Mouse (Mus musculus): ENCODE data around the gene Dach1. TPM values are rescaled to one million over a fixed set of nuclear protein-coding genes. Genes with fewer than 3 reads are reported as not detected.

Dach1 gene
- total RNA-seq, 2 experiments from 2014 or later = 5.4 to 6.1 TPM

DNA sequence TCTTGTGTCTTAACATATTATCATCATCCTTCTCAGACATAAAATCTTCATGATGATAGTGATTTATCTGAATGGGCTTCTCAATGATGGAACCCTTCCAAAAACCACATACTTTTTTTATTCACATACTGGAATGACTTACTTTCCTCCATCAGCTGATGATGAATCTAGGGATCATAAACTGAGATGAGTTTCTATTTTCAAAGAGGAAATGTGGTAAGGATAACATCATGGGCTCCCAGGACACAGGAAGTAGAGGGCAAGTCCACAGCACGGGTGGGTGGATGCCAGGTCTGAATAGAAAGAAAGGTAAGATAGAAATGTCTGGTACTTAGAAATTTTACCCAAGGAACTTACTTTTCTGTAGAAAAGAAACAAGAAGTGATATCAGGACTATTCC is 56.5 kb downstream of the Dach1 start:
- DNase-seq (ENCODE audit: low spot score in 2 of 2) = no peak

DNA sequence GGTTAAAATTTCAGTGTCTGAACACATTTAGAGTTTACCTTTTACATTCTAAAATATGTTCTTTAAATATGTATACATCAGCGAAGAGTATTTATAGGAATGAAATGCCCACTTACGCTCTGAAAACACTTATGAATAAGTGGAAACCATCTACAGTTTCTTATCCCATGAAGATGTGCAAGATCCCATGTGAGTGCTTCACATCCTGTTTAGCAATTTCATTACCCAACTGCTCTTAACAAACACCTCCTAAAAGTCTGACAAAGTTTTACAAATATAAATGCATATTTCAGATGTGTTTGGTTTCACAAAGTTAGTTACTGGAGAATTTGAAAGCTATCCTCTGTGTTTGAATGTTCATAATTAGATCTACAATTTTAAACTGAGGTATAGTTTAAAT is 59.6 kb downstream of the Dach1 start:
- DNase-seq (ENCODE audit: low spot score in 2 of 2) = no peak

DNA sequence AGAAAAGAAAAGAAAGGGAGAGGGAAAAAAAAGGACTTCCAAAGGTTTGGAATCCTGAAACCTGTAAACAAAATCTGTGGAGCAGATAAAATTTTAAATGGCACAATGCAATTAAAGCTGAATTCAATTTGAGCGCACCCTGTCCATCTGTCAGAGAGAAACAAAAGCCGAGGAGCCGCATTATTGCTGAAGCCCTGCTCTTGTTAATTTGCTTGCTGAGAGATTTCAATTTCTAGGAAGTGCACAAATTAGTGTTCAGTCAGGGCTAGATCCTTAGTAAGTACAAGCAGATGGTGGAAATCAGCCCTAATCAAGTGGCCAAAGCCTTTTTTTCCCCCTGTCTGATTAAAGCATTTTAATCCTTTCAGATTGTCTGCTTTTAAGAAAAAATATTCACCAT is 60.8 kb downstream of the Dach1 start:
- peak in 1 of 2 experiments; percentile 58 for DNase-seq (ENCODE audit: low spot score in 2 of 2)

- no peak for DNase-seq (ENCODE audit: low spot score in 2 of 2)
These were observed 63.4 kb downstream of the Dach1 start for GRCm38 (mm10) chr14:98106208-98106607.

DNA sequence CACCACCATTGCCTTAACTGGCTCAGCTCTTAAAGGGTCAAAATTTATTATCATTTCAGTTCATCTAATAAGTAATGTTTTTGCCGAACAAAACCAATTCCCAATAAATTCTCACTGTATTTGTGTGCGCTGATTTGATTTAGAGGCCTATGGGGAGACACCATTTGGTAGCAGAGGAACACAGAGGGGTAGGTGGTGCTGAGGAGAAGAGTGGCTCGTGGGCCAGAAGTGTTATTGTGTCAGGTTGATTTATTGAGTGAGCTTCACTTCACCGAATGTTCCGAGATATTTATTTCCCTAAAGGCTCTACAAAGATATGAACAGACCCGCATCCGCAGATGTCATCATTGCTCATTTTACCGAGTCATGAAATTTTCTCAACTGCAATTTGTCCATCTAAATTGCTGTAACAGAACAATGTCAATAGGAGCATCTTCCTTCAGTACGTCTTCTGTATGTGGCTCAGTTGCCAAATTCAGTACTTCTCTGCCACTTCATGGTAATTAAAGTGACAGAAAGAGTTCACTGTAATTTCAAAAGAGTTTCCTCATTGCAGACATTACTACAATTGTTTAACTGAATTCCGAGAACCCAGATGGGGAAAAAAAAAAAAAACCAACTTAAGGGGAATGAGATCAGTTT is 65.1 kb downstream of the Dach1 start:
- no peak for DNase-seq (ENCODE audit: low spot score in 2 of 2)

GRCm38 (mm10) chr14:98095229-98095628 is 74.3 kb downstream of the Dach1 start:
- no peak for DNase-seq (ENCODE audit: low spot score in 2 of 2)

GRCm38 (mm10) chr14:98089246-98089645 is 80.3 kb downstream of the Dach1 start:
- DNase-seq (ENCODE audit: low spot score in 2 of 2) = no peak

- no peak for DNase-seq (ENCODE audit: low spot score in 2 of 2)
These were observed 82.2 kb downstream of the Dach1 start for GRCm38 (mm10) chr14:98087355-98087754.

DNA sequence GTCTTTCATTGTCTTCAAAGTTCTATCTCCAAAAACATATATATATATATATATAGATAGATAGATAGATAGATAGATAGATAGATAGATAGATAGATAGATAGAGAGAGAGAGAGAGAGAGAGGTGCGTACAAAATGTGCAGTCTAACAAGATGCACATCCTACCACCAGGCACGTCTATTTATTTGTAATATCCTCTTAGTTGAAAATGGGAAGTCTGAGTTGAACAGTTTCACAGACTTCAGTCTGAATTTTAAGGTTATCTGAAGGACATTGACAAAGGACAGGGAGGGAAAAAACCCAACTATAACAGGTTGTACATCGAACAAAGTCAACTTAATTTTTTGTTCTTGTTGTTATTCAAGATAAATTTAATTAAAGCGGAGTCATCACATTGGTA is 82.8 kb downstream of the Dach1 start:
- DNase-seq (ENCODE audit: low spot score in 2 of 2) = no peak

DNA sequence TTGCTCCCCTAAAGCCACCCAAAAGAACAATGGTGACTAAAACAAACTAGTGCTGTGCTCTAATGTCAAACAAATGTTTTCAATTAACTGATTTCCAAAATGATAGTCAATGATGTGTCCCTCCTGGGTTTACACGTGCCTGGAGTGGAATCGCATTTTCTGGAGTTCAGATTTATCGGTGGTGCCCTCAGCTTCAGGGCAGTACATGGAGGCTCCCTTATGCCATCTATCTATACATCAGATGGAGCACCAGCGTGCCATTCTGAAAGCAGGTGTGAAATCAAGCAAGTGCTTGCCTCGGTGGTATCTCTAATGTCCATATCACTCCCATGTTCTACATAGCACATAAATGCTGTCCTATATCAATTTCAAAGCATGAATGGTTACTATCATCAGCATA is 84.4 kb downstream of the Dach1 start:
- no peak for DNase-seq (ENCODE audit: low spot score in 2 of 2)

- no peak for DNase-seq (ENCODE audit: low spot score in 2 of 2)
These were observed 84.8 kb downstream of the Dach1 start for GRCm38 (mm10) chr14:98084720-98085119.

GRCm38 (mm10) chr14:98083419-98083818 is 86.1 kb downstream of the Dach1 start:
- DNase-seq (ENCODE audit: low spot score in 2 of 2) = no peak

GRCm38 (mm10) chr14:98080014-98080413 is 89.6 kb downstream of the Dach1 start:
- DNase-seq (ENCODE audit: low spot score in 2 of 2) = no peak

GRCm38 (mm10) chr14:98077996-98078395 is 91.6 kb downstream of the Dach1 start:
- DNase-seq (ENCODE audit: low spot score in 2 of 2) = no peak

DNA sequence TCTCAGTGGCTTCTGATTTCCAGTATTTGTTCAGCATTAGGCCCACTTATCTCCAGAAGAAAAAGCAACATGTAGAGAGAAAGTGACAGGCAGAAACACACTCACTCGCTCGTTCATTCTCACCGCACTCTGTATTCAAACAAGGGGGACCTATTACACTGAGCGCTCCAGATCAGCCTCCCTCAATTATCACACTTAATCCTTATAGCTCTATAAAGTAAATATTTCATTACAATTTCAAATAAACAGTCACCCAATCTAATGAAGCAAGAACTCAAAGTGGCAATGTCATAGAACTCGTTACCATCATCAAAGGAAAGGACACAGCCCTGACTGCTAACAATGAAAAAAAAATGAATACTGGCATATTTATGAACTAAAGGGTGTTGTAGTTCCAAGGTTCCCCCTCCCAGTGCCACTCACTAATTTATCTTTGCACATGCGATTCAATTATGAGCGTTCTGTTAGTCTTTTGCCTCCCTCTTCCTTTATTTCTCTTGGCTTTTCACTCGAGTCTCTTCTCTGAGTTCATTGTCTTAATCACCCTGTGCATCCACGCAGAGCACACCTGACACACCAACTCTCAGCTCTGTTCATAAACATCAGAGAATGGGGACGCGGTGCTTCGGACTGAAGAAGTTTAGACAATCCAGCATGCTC is 96.0 kb downstream of the Dach1 start:
- no peak for DNase-seq (ENCODE audit: low spot score in 2 of 2)

DNA sequence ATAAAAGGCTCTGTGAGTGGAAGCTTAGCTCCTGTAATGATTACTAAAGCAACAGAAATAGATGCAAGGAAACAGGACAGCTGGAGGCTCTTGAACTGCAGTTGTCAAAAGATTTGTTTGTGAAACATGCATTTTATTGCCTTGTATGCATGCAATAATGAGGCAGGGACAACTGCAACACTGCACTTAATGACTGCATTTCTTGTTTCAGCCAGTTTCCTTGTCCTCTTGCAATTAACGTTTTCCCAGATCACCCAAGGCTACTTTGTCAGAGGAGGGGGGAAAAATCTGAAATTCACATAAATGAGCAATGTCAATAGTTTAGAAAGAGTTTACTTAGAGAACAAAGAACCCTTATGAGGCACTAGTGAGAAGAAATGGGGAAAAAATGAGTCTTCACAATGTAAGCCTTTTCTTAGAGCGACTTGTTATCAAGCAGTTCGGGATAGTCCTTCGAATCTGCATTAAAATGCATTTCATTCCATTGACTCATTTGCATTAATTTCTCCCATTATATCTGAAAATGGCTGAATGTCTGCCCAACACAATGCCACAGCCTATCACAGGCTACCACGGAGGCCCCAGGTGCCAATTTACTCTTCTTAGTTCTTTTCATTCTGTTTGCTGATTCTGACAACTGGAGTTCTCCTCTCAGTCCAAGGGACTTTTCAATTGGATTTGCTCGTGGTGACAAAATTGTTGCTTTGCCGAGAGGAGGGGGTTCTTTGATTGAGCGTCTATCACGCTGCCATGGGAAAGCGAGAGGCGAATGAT is 96.7 kb downstream of the Dach1 start:
- DNase-seq (ENCODE audit: low spot score in 2 of 2) = peak in 1 of 2 experiments; percentile 6

- no peak for DNase-seq (ENCODE audit: low spot score in 2 of 2)
These were observed 97.7 kb downstream of the Dach1 start for GRCm38 (mm10) chr14:98071877-98072276.

DNA sequence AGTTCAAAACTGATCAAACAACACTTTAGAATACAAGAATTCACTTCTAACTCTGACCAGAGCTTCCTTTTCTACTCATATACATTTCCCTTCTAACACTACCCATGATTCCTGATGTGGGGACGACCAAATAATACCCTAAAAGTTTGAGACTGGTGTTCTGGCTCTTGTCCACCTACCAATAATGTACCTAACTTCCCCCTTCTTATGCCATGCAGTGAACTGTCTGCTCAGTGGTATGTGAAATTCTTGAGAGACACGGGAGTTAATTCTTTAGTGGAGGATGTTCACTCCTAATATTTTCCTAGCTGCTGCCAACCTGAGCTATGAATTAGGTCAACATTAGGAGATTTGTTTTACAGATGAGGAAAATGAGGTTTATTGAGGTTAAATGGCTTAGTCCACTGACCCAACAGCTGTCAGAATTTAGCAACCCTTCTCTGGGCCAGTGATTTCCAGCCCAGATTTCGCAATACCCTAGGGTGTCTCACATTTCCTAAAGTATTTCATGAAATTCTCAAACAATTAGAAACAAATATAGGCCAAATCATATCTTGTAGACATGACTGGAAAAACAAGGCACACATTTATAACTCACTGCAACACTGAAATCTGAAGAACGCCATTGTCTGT is 102.2 kb downstream of the Dach1 start:
- no peak for DNase-seq (ENCODE audit: low spot score in 2 of 2)

DNA sequence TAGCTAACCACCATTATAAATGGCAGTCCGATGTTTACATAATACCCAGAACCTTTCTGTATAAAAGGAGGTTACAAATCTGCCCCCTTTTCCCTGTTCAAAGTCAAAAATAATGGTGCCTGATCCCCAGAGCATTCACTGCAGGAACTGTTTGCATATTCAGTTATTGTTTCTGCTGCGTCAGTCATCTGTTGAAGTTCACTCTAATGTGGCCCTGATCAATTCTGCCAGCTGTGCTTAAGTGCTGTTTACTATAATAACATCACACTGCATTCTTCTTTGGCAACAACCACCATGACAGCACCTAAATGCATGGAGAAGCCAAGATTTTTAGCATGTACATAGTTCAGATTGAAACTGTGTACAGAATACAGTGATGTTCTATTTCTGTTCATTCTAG is 105.4 kb downstream of the Dach1 start:
- DNase-seq (ENCODE audit: low spot score in 2 of 2) = no peak

DNA sequence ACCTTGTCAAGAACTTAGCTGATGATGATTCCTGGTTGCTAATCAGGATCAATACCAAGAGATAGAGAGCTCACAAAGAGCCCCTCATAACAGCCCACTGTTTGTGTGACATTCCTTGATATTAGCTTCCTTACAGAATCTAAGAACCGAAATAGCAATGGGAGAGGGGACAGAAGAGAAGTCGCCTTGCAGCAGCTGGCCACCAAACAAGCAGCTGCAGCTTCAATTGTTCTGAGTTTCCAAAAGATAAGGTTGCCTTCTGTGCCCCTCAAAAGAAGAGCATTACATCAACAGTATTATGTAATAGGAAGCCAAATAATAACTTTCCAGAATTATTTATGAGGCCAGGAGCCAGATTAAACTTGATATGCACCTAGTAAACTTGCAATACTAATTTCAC is 120.2 kb downstream of the Dach1 start:
- DNase-seq (ENCODE audit: low spot score in 2 of 2) = no peak

- DNase-seq (ENCODE audit: low spot score in 2 of 2) = no peak
These were observed 121.2 kb downstream of the Dach1 start for GRCm38 (mm10) chr14:98048403-98048802.

GRCm38 (mm10) chr14:98047670-98048069 is 121.9 kb downstream of the Dach1 start:
- no peak for DNase-seq (ENCODE audit: low spot score in 2 of 2)
